Mouse (Mus musculus) erythroblast, embryonic 14.5 days (primary cell): ENCODE measurements around the gene Foxn1.

Experiments used
- GATA1 ChIP-seq: IDR thresholded peaks from 2 replicates; pipeline ENCODE4 v1.6.1; 2012; ENCODE audit warnings: low read length, inconsistent platforms, mixed read lengths
- TAL1 ChIP-seq: IDR thresholded peaks from 3 replicates; pipeline ENCODE4 v1.6.1; 2012; ENCODE audit warnings: low read length, inconsistent platforms, mixed read lengths

- TF ChIP-seq GATA1 (no peak), TAL1 (no peak)
These were observed 49.5 kb upstream of the Foxn1 start for GRCm38 (mm10) chr11:78435776-78436349.
